Mouse (Mus musculus) heart, postnatal 14 days (tissue): ENCODE measurements around the gene Pja2. TPM values are rescaled to one million over a fixed set of nuclear protein-coding genes. Genes with fewer than 3 reads are reported as not detected.
"Not testable (repeated sequence)": the region's sequence is repeated elsewhere in the genome, so short reads cannot be mapped to it uniquely, and the experiment has no call there.

Experiments used
- DNase-seq, 2 experiments: peaks; one replicate each; pipeline ENCODE4 v3.0.0; 2021 to 2022
- intact Hi-C: fragments of 180-260 bp; cut with DNase I; formaldehyde crosslinking; loops from one replicate; pipeline ENCODE4 v1.15.1; 2025
- long read RNA-seq, 2 experiments: library from polyadenylated mRNA; stranded (forward); transcript quantifications; one replicate each; pipeline ENCODE4 v2.0.0; 2021
- total RNA-seq, 2 experiments: library from RNA; stranded (reverse); gene quantifications; 2 replicates each; pipeline ENCODE4 v1.2.3; 2021

Pja2 gene
- total RNA-seq = 100 to 1,000 TPM; 110 to 118 TPM
- long read RNA-seq, experiment 1, full-length matches to known transcripts = 152 of 174 reads
- long read RNA-seq, experiment 1, partial matches to known transcripts = 11 of 174 reads
- long read RNA-seq, experiment 1, other reads (novel, unspliced or antisense) = 11 of 174 reads
- long read RNA-seq, experiment 2, full-length matches to known transcripts = 134 of 148 reads
- long read RNA-seq, experiment 2, partial matches to known transcripts = 12 of 148 reads
- long read RNA-seq, experiment 2, other reads (novel, unspliced or antisense) = 2 of 148 reads

- DNase-seq = peak; percentile 100
- intact Hi-C loops = loop anchor here (5.0 to 10.0 kb wide), 2 partner anchors 273 to 470 kb away; partner anchors contain the start of genes A930002H24Rik, Fer and Man2a1
Measured at GRCm38 (mm10) chr17:64331898-64332769, at the start of gene Pja2. Pja2 (minus strand) TSS chr17:64331916.

GRCm38 (mm10) chr17:64375327-64375726, 43.6 kb upstream of the Pja2 start:
- peak; percentile 79 to 86 for DNase-seq
- intact Hi-C loops = loop anchor here (2.0 to 10.0 kb wide), 5 partner anchors 83 to 571 kb away; no protein-coding TSS in a partner anchor

- intact Hi-C loops = no loop called here
- DNase-seq = peak; percentile 50 to 72
Measured at GRCm38 (mm10) chr17:64363694-64364093, 32.0 kb upstream of the Pja2 start.

- intact Hi-C loops = no loop called here
- DNase-seq = no peak
Measured at GRCm38 (mm10) chr17:64362570-64362969, 30.9 kb upstream of the Pja2 start.

- no peak for DNase-seq
- intact Hi-C loops = no loop called here
Measured at GRCm38 (mm10) chr17:64361911-64362425, 30.3 kb upstream of the Pja2 start.

- DNase-seq = no peak
- intact Hi-C loops = no loop called here
Measured at GRCm38 (mm10) chr17:64353940-64354339, 22.2 kb upstream of the Pja2 start.

GRCm38 (mm10) chr17:64346135-64346534, 14.4 kb upstream of the Pja2 start:
- intact Hi-C loops = no loop called here
- DNase-seq = peak in 1 of 2 experiments; percentile 20

GRCm38 (mm10) chr17:64344576-64345172, 13.0 kb upstream of the Pja2 start:
- intact Hi-C loops = no loop called here
- peak in 1 of 2 experiments; percentile 20 for DNase-seq

GRCm38 (mm10) chr17:64341698-64342097, 10.0 kb upstream of the Pja2 start:
- no peak for DNase-seq
- intact Hi-C loops = no loop called here

GRCm38 (mm10) chr17:64339752-64340151, 8.0 kb upstream of the Pja2 start:
- DNase-seq = no peak
- intact Hi-C loops = loop anchor here (10.0 kb wide), 1 partner anchor 265 kb away; the partner anchor contains the start of gene Man2a1

GRCm38 (mm10) chr17:64337220-64337619, 5.5 kb upstream of the Pja2 start:
- peak; percentile 3 to 18 for DNase-seq

GRCm38 (mm10) chr17:64333956-64334355, 2.2 kb upstream of the Pja2 start:
- intact Hi-C loops = loop anchor here (5.0 to 10.0 kb wide), 2 partner anchors 271 to 472 kb away; partner anchors contain the start of genes A930002H24Rik, Fer and Man2a1
- DNase-seq = no peak

More at GRCm38 (mm10) chr17:64337220-64337619, 5.5 kb upstream of the Pja2 start:
- intact Hi-C loops = loop anchor here (10.0 kb wide), 1 partner anchor 268 kb away; the partner anchor contains the start of gene Man2a1

GRCm38 (mm10) chr17:64332770-64333096, 1.0 kb upstream of the Pja2 start:
- intact Hi-C loops = loop anchor here (5.0 to 10.0 kb wide), 2 partner anchors 272 to 470 kb away; partner anchors contain the start of genes A930002H24Rik, Fer and Man2a1
- DNase-seq = peak in 1 of 2 experiments; percentile 13

GRCm38 (mm10) chr17:64331291-64331897, 322 bp downstream of the Pja2 start:
- intact Hi-C loops = loop anchor here (5.0 to 10.0 kb wide), 2 partner anchors 273 to 469 kb away; partner anchors contain the start of genes A930002H24Rik, Fer and Man2a1
- no peak for DNase-seq

GRCm38 (mm10) chr17:64330885-64331284, 831 bp downstream of the Pja2 start:
- no peak for DNase-seq
- intact Hi-C loops = loop anchor here (5.0 to 10.0 kb wide), 2 partner anchors 274 to 469 kb away; partner anchors contain the start of genes A930002H24Rik, Fer and Man2a1

- intact Hi-C loops = no loop called here
- DNase-seq = no peak
Measured at GRCm38 (mm10) chr17:64324556-64324955, 7.2 kb downstream of the Pja2 start.

GRCm38 (mm10) chr17:64315428-64315827, 16.3 kb downstream of the Pja2 start:
- intact Hi-C loops = no loop called here
- DNase-seq = no peak

GRCm38 (mm10) chr17:64314523-64314922, 17.2 kb downstream of the Pja2 start:
- intact Hi-C loops, DNase-seq: not testable (repeated sequence)

GRCm38 (mm10) chr17:64297628-64298027, 34.1 kb downstream of the Pja2 start:
- intact Hi-C loops = no loop called here
- no peak for DNase-seq

- DNase-seq = no peak
- intact Hi-C loops = loop anchor here (5.0 kb wide), 1 partner anchor 85 kb away; no protein-coding TSS in a partner anchor
Measured at GRCm38 (mm10) chr17:64292740-64293139, 39.0 kb downstream of the Pja2 start.
